Mouse (Mus musculus): ENCODE measurements at regions not wholly inside any gene's neighbourhood (a gene's known extent, or its start where the extent isn't known, plus 50 kb on each side); places are given as distances from the start of the nearest gene placed in this dataset.

- TF ChIP-seq POLR2A (IDR thresholded peaks at IDR 0.05; ENCODE audit: insufficient read depth, low read length) (no peak), EP300 (IDR thresholded peaks at IDR 0.05; ENCODE audit: insufficient read depth, low read depth, low read length) (no peak)
These were observed 615.2 kb downstream of the Insc start for GRCm38 (mm10) chr7:115358711-115359110.

Measured in ES-Bruce4 (cell line).